Mouse (Mus musculus): ENCODE results near the gene Itga10.
A peak's percentile ranks its signal among the peaks of the same experiment; 100 is the strongest.
"Not testable (repeated sequence)": the region's sequence is repeated elsewhere in the genome, so short reads cannot be mapped to it uniquely, and the experiment has no call there.

Gene Itga10

DNA sequence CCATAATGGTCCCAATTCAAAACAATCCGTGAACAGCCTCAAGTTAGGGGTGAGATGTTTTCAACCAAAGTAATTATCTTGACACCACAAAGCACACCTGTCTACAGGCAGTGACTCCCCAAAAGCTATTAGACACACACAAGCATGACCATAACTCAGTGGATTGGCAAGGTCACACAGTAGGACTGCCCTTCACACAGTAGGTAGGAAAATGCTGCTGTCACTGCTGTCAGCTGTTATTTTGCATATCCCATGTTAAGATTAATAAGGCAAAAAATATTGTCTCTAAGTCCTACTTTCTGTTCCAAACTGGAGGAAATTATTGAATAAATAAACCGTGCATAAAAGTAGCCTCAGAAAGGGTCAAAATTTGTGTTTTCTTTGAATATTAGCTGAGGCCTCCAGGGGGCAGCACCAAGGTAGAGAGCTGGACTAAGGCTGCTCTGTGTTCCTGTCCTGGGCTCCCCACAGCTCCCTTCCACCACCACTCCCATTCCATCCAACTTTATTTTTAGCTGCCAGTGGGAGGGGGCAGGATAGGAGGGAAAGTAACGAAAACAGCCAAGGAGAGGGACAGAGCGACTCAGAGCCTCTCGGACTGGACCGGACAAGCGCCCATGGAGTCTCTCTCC lies at the start of gene Itga10:
Gene Itga10, plus strand, starts transcription at position 567 of the 632 bp plus-strand sequence.
- DNase-seq (ENCODE audit: low spot score): no peak

DNA sequence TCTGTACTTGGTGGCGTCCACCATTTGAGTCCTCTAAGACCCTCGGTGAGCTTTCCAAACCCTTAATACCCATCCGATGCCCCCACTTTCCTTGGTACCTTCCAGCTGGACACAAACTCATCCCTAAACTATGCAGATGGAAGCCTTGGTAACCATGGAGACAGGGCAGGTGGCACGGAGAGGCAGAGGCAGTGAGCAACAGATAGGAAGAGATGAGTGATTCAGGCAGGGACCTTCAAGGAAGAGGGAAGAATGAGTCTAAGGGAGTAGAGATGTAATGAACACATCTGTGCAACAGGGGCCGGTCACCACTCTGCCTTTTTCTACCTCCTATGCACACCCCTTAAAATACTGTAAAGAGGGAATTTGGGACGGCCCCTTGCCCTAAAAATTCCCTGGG lies 49.7 kb upstream of the Itga10 start:
- no peak for DNase-seq (ENCODE audit: low spot score)

DNA sequence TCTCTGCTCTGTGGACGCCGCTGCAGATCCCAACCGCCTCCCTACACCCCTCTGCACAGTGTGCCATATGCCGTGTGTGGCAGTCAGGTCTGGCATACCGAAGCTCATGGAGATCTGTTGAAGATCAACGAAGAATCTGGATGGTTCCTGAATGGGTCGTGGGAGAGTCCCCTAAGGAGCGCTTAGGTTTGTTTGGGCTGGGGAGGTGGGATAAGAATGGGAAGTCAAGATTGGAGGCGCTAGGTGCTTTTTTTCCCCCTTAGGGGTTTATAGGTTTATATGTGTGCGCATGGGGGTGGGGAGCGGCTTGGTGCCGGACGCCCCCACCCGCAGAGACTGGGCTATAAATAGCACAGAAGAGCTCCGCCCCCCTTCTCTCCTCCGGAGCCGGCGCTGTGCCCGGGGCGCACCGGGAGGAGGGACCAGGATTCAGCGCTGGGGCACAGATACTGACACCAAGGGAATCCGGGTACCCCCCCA lies 49.1 kb upstream of the Itga10 start, which contains the start of gene Ankrd34a:
Gene Ankrd34a, plus strand, starts transcription at position 409 of the 480 bp plus-strand sequence.
- DNase-seq (ENCODE audit: low spot score): no peak

DNA sequence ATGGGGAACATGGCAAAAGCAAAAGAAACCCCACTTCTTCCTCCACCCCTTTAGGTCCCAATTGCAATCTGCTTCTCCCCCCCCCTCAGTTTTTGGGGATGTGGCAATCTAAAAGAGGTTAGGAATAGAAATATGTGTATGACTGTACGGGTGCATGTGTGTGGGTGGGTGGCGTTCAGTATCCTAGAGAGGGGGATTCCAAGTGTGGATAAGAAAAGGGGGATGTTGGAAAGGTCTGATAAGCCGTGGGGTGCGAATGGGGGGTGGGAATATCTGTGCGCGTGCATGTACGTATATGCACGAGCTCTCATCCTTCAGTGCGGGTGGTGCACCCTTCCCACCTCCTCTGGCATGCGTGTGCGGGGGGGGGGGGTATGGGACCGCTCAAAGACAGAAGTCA lies 48.5 kb upstream of the Itga10 start:
- no peak for DNase-seq (ENCODE audit: low spot score)

DNA sequence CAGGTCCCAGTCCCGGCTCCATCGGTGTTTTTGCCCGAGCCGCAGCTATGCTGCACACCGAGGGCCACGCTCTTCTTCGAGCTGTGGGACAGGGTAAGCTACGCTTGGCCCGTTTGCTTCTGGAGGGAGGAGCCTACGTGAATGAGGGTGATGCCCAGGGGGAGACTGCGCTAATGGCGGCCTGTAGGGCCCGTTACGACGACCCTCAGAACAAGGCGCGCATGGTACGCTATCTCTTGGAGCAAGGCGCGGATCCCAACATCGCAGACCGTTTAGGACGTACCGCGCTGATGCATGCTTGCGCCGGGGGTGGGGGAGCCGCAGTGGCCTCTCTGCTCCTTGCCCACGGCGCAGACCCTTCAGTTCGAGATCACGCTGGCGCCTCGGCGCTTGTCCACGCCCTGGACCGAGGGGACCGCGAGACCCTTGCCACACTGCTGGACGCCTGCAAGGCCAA lies 47.9 kb upstream of the Itga10 start:
- DNase-seq (ENCODE audit: low spot score): no peak

DNA sequence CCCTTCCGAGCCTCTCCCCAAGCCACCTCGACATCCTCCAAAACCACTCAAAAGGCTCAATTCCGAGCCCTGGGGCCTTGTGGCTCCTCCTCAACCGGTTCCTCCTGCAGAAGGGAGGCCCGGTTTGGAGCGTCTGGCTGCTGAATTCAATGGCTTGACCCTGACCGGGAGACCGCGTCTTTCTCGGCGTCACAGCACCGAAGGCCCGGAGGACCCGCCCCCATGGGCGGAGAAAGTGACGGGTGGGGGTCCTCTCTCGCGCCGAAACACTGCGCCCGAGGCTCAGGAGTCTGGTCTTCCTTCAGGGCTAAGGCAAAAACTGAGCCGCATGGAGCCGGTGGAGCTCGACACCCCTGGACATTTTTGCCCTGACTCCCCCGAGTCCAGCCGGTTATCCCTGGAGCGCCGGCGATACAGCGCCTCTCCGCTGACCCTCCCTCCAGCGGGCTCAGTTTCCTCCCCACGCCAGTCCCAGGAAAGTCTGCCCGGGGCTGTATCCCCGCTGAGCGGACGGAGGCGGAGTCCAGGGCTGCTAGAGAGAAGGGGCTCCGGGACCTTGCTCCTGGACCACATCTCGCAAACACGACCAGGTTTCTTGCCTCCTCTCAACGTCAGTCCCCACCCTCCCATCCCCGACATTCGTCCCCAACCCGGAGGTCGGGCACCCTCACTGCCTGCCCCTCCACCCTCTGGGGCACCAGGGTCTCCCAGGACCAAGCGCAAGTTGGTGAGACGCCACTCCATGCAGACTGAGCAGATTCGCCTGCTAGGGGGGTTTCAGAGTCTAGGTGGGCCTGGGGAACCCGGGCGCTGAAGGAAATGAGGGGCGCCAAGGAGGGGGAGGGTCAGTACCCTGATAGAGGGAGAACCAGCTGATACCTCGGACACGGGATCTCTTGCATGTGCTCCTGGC lies 47.0 kb upstream of the Itga10 start:
- no peak for DNase-seq (ENCODE audit: low spot score)

DNA sequence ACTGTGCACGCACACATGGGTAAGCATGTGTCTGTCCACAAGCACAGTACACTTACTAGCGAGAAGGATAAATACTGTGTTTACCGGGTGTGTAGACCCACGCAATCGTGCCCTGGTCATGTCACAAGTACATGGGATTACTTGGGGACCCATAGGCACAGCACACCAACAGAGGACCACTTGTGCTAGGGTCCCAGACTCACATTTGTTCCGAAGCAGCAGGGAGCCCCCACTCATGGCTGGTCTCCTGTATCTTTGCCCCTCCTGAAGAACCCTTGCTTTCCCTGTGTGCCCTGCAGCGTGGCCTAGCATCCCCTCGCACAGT lies 46.4 kb upstream of the Itga10 start:
- no peak for DNase-seq (ENCODE audit: low spot score)

DNA sequence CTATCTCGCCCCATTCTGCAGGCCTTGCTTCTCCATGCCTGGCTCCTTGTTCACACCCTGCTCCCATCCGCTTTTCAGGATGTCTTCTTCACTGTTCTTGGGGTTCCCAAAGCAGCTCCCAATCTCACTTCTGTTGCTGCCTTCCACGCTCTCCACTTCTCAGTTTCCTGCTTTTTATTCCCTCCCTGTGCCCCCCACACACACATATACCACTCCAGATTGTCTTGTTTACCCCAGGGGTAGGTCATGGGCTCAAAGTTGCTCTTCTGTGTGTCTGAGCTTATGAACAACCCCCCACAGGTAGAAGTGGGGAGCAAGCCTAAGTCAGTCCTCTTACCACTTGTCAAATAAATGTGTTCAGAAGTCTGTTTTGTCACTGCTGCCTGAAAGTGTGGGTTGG lies 46.0 kb upstream of the Itga10 start:
- no peak for DNase-seq (ENCODE audit: low spot score)

DNA sequence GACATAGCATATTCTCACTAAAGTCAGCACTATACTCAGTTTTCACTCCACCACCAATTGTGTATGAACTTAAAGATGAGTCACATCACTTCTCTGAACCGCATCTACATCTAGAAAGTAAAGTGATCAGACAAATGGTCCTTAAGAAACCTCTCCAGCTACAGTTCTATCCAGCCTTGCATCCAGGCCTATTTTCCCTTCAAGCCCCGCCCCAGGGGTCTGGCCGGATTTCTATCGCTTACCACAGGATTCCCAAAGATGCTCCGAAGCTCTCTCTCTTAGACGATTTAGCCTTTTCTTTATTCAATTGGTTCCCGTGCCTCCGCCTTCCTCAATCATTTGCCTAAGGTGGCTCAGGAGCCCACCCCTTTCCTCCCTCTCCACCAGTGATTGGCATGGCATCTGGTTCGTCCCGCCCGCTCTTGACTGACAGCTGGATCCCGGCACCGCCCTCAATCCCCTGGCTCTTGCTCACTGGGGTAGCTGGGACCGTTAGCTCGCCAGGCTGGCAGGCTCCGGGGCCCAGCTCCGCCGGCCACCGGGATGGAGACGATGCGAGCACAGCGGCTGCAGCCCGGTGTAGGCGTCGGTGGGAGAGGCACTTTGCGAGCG lies 44.6 kb upstream of the Itga10 start, which contains the start of gene Lix1l:
Gene Lix1l, plus strand, starts transcription at position 511 of the 612 bp plus-strand sequence.
- DNase-seq (ENCODE audit: low spot score): peak; percentile 83

DNA sequence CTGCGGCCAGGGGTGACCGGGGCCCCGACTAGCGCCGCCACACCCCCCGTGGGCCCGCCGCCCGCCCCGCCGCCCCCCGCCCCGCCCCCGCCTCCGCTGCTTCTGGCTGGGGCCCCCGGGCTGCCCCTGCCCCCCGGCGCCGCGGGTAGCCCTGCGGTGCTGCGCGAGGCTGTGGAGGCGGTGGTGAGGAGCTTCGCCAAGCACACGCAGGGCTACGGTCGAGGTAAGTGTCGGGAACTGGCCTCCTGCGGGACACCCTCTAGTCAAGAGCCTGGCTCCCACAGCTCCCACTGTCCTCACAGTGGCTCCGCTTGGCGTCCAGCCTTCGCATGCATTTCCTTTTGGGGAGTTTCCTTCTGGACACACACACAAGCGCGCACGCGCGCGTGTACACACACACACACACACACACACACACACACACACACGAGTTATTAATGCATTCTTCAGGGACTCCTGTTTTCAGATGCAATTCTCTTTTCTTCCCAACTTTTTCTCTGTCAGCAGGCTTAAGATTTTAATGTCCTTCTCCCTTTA lies 44.1 kb upstream of the Itga10 start:
- no peak for DNase-seq (ENCODE audit: low spot score)

DNA sequence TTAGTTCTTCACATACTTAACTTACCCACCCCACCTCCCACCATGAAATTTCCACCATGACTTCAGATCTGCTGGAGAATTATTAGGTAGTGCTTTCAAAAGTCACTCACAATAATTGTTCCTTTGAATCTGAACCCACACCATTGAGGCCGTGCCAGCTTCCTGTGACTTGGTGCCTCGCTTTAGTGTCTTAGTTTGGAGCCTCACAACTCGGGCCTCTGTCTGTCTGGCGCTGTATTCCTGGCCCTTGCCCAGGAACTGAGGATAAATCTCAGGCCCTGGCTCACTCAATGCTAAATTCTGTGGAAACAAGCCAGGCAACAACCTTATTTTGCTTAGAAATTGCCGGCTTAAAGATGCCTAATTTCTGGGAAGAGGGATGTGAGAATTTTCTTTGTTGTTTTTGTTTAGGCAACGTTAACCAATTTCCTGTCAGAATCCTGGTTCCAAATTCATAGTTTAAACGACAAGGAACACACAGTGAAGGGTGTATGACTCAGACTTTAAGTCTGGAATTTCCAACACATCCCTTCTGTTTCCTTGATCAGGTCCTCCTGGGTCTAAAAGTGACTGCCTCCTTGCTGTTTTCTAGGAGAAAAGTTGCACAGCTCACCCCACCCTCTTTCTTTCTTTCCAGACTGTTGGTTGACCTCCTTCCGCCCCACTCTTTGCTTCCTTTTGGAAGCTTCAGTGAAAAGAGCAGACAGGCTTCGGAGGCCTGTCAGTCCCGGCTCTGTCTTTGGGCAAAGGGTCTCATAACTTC lies 43.3 kb upstream of the Itga10 start:
- DNase-seq (ENCODE audit: low spot score): no peak

DNA sequence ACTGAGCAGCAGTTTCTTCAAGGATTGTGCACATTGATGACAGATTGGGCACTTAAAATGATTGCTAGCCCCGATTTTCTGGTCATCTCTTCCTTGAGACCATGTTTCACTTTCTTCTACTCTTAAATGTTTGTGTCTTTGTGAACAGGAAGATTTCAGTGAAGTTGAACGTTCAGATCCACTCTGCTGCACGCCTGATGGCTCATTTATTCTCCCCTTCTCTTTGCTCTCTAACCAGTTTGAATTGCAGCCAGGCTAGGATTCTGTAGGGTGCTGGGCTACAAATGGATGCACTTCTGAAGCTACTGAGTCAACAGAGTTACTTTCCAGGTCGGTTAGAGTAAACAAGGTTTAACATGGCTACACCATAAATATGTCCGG lies 42.7 kb upstream of the Itga10 start:
- DNase-seq (ENCODE audit: low spot score): no peak

DNA sequence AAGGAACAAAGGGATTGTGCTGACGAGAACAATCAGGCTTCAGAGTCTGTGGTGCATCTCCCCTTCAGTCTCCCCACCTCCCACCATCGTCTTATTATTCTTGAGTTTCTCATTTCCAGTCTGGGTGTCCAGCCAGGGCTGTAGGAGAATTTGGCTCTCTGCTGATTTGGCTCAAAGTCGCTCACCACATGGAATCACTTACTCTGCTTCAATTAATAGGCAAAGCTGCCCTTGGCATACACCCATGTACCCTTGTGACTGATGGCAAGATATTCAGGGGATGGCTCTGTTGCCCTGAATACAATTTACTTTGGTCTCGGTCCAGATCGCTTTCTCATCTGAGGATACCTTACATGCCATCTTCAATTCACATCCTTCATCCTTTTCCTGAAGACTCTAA lies 42.1 kb upstream of the Itga10 start:
- no peak for DNase-seq (ENCODE audit: low spot score)

DNA sequence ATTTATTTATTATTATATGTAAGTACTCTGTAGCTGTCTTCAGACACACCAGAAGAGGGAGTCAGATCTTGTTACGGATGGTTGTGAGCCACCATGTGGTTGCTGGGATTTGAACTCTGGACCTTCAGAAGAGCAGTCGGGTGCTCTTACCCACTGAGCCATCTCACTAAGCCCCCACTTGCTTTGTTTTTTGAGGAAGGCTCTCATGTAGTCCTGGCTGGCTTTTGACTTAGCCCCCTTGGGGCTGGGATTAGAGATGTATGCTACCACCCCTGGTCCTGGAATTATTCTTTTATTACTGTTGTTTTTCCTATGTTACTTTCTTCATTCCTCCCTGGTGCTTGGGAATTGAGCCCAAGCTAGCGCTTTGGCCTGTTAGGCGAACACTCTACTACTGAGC lies 39.4 kb upstream of the Itga10 start:
- DNase-seq (ENCODE audit: low spot score): not testable (repeated sequence)

DNA sequence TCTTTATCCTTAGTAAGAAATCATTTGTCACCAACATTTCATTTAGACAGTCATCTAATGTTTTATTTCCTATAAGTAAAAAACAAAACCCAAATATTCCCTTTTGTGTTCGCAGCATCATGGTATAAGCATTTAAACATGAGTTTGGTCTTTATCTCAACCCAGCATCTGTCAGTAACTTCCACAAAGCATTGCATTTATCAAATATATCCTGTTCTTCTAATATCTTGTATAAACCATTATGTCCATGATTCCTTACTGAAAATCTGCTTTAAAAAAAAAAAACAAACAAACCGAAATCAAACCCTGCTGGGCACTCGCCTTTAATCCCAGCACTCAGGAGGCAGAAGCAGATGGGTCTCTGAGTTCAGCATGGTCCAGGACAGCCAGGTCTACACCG lies 38.8 kb upstream of the Itga10 start:
- DNase-seq (ENCODE audit: low spot score): no peak

DNA sequence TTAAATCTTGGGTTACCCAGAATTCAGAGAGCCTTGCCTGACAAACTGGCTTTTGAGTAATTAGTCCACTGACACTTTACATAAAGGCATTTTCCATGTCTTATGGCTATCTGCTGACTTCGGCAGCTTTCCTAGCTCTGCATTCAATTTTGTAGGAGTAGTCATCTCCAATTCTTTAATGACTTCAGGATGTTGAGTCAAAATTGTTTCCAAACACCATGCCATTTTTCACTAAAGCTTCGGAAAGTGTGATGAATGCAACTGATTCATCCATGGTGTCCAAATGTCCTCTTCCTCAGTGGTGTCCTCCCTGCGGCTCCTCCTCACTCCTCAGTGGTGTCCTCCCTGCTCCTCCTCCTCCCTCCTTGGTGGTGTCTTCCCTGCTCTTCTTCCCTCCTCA lies 27.4 kb upstream of the Itga10 start:
- DNase-seq (ENCODE audit: low spot score): no peak

DNA sequence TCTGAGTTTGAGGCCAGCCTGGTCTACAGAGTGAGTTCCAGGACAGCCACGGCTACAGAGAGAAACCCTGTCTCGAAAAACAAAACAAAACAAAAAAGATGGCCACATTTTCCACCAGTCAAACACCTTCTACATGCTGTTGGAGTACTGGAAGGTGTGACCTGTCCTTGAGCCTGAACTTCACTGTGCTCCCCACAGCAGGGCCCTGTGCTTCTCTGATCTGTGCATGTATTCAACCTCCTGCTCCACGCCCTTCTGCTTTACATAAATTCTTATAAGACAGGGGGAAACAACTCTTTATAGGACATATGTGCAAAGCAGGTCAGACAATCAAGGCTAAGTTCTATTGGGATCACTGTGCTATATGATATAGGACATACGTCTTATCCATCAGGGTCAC lies 22.2 kb upstream of the Itga10 start:
- DNase-seq (ENCODE audit: low spot score): no peak

DNA sequence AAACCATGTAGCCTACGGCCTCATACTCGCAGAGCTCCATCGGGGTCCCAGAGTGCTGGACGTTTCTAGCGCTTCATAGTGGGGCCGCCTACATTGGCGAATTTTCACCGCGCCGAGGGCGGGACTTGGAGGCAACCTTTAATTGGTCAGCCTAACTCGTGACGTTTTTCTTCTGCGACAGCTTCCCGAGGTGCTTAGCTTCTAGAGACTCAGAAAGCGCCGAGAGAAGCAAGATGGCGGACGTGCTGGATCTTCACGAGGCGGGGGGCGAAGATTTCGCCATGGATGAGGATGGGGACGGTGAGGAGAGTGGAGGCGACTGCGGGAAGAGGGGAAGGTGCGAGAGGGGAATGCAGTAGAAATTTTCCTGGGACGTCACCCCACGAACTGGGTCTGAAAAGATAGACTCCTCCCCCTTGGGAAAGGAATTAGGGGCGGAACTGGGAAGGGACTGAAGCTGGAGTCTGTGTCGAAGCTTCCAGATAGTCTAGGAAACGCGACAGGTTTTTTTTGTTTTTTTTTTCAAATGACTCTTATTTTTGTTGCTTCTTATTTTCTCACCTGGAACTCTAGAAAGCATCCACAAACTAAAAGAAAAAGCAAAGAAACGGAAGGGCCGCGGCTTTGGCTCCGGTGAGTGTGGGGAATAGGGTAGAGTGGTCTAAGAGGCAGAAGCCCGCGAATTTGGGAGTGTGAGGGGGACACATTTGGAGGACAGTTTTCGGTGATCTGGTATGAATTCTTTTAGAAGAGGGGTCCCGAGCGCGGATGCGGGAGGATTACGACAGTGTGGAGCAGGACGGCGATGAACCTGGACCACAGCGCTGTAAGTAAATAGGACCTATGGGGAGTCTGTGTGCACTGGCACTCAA lies 15.4 kb upstream of the Itga10 start, which contains the start of gene Rbm8a:
Gene Rbm8a, plus strand, starts transcription at position 205 of the 872 bp plus-strand sequence.
- peak; percentile 94 for DNase-seq (ENCODE audit: low spot score)

DNA sequence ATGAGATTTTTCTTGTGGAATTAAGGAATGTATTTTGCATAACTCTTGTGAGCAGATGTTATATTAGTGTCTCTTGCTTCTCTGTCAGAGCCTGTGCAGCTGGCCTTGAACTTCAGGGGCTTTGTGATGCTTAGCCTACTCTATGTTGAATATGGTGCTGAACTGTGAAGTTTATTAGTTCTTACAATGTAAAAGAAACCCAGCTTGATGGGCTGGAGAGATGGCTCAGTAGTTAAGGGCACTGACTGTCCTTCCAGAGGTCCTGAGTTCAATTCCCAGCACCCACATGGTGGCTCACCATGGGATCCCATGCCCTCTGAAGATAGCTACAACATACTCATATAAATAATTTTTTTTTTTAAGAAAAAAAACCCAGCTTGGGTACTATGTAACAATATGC lies 13.3 kb upstream of the Itga10 start:
- DNase-seq (ENCODE audit: low spot score): no peak

DNA sequence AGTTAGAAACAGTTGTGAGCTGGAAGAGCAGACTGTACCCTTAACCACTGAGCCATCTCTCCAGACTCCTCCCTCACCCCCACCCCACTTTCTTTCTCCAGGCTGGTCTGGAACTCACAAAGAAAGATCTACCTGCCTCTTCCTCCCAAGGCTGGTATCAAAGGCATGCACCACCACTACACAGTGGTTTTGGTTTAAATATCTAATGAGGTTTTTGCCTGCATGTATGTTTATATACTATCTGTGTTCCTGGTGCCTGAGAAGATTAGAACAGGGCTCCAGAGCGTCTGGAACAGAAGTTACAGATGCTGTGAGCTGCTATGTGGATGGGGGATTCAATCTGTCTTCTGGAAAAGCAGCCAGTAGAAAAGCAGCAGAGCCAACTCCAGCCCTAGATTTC lies 11.4 kb upstream of the Itga10 start:
- DNase-seq (ENCODE audit: low spot score): no peak
